Mouse (Mus musculus) olfactory bulb, adult 2 months (tissue): ENCODE measurements around the gene Ehhadh. TPM values are rescaled to one million over a fixed set of nuclear protein-coding genes. Genes with fewer than 3 reads are reported as not detected.

ENCODE experiments used
- H3K27ac ChIP-seq: fragments of 200-500 bp; 2 replicates; pipeline ENCODE4 v1.5.1; 2012; ENCODE audit warnings: low read depth, low read length; ENCODE audit not compliant: insufficient read depth
- H3K4me1 ChIP-seq: fragments of 200-500 bp; 2 replicates; pipeline ENCODE4 v1.6.1; 2012; ENCODE audit warnings: low read length; ENCODE audit not compliant: control insufficient read depth, insufficient read depth
- H3K4me3 ChIP-seq: fragments of 200-500 bp; 2 replicates; pipeline ENCODE4 v1.5.1; 2012; ENCODE audit warnings: mild to moderate bottlenecking, low read depth, low read length, moderate library complexity; ENCODE audit not compliant: insufficient read depth
- CTCF ChIP-seq: fragments of 200-500 bp; IDR thresholded peaks from 2 replicates; pipeline ENCODE4 v1.5.1; 2012; ENCODE audit warnings: low read depth, mild to moderate bottlenecking, low read length, moderate library complexity; ENCODE audit not compliant: insufficient read depth
- POLR2A ChIP-seq: fragments of 200-500 bp; IDR thresholded peaks from 2 replicates; pipeline ENCODE4 v1.6.1; 2012; ENCODE audit warnings: mild to moderate bottlenecking, low read depth, low read length, moderate library complexity; ENCODE audit not compliant: insufficient read depth
- WGBS: fragments of 180-500 bp; shearing (Covaris S2); methylation state at CpG from one replicate; pipeline ENCODE4 v1.1.7; 2018; 5-methylcytosine and 5-hydroxymethylcytosine counted together
- polyA plus RNA-seq: library from polyadenylated mRNA; stranded (reverse); fragments of >200 nt; gene quantifications from 2 replicates; pipeline ENCODE4 v1.2.4, GENCODE M21; 2012; ENCODE audit warnings: low replicate concordance; ENCODE audit not compliant: missing spikeins, insufficient read depth, insufficient read length

Gene Ehhadh
- polyA plus RNA-seq = not detected in 2 replicates

DNA sequence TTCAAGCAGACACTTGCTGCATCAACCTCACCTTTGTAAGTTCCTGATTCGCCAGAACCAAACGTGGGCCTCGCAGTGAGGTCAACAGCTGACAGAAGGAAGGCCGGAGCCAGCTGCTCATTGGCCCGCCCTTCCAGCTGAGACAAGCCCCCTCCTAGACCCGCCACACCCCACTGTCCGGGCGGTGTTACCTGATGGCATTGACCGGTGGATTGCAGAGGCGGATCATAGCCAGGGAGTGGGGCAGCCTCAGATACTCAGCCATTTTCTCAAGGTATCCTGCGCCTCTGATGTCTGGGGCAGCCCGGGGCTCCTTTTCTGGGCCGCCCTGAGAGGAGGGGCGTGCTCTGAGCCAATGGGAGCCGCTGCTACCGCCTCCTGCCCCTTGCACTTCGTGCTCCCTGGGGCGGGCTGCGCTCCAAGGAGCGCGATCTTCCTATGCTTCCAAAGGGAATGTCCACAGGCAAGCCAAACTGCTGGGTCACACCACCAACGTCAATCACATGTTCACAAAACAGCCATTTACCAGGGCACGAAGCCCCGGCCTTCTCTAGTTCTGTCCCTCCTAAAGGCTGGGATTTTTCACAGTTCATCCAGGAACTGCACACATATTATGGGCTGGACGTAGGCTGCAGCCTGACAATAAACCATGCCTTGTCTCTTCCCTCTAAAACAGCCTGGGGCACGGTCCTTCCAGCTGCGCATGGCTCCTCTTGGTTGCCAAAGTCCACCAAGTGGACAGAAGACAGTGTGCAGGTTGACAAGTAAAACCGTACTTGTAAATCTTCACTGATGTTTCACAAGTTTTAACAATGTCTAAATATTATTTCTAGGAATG is at the start of gene Ehhadh:
Ehhadh (minus strand) TSS at position 292 of the 838 bp plus-strand sequence.
- peaks cover 4% of the 10 kb centered on the region; the same call in 1 of the 2 replicates for H3K4me1 ChIP-seq
- peak within 1 kb of the TSS; percentile 47; the same call in 1 of the 2 replicates for H3K27ac ChIP-seq
- H3K4me3 ChIP-seq = peak within 1 kb of the TSS; percentile 78
- peak; percentile 67 for TF ChIP-seq POLR2A
- no peak for TF ChIP-seq CTCF
- WGBS = 5% methylated on average over 28 of the region's 28 CpGs

DNA sequence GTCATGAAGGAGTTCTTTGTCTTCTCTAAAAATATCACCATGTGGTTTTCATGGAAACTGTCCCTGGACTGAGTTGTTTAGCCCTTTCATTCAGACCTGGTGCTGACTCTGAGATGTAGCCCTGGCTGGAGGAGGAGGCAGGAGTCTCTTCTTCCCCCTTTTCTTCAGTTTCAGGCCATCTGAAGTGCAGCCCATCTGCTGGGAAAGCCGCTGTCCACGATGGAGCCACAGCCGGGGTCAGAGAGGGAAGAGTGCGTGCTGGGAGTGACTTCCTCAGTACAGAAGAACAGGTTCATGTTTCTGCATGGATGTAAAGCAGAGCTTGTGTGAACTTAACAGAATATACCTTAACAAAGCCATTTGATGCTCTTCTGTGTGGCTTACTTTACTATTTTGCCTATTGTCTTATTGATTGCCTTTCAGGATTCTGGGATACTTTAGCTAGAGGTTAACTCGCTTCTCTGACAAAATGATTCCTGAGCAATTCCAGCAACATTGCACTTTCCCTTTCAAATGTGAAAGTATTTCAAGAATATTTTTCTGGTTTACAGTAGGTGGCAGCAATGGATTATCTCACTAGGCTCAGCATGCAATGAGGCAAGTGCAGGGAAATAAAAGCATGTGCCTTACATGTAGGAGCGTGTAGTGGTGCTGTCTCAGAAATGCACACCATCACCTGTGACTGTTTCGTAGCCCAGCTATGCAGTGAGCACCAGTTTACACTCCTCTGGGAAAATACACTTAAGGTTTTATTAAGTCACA is 48.9 kb upstream of the Ehhadh start:
- Histone ChIP-seq H3K4me1 (no peaks in the 10 kb centered on the region), H3K4me3 (no peak overlapping the region), H3K27ac (no peak overlapping the region)
- TF ChIP-seq POLR2A = no peak
- no peak for TF ChIP-seq CTCF
- WGBS = 49% methylated on average over 7 of the region's 7 CpGs

DNA sequence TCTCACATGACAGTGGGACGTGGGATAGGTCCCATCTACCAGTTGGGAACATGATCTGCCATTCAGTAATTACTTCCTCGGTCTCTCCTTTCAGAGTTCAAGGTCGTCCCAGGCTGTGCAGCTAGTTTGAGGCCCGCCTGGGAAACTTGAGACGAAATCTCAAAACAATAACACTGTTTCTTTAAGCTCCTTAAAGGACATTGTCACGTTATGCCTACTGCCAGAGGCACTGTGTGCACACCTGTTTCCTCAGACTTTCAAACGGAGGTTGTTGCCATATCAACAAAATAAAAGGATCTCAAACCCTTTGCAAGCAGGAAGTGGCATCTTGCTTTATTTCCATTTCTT is 48.0 kb upstream of the Ehhadh start:
- Histone ChIP-seq H3K27ac (no peak overlapping the region), H3K4me1 (no peaks in the 10 kb centered on the region), H3K4me3 (no peak overlapping the region)
- 59% methylated on average over 7 of the region's 7 CpGs for WGBS
- TF ChIP-seq CTCF = no peak
- no peak for TF ChIP-seq POLR2A

DNA sequence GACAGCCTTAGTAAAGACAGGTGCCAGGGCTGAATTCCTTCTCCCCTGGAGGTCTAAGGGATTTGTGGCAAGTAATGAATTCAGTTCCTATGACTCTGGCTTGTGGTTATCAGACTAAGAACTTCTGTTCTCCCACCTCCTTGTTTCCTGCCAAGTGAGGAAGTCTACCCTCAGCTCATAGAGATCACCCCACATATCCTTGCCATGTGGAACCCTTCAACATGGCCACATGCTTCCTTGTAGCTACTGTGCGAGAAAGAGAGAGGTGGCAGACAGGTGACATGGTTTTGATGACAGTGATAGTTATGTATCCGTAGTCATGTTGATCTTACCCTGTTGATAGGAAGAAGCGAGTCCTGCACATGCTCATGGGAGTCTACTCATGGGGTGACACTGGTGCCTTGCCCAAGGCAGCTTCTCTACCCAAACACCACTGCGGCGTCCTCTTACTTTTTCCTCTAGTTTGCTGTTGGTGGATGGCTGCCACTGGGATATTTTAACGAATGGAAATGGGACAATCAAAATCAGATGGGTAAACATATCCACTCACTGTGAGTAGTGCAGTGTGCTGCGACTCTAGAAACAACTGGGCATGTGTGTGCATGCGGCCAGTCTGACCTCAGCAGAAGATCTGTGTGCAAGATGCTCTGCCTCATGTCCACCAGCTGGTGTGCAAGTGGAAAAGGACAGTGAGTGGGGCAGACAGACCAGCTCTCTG is 47.4 kb upstream of the Ehhadh start:
- Histone ChIP-seq H3K4me1 (no peaks in the 10 kb centered on the region), H3K27ac (no peak overlapping the region), H3K4me3 (no peak overlapping the region)
- WGBS = 86% methylated on average over 8 of the region's 8 CpGs
- TF ChIP-seq CTCF = no peak
- no peak for TF ChIP-seq POLR2A

DNA sequence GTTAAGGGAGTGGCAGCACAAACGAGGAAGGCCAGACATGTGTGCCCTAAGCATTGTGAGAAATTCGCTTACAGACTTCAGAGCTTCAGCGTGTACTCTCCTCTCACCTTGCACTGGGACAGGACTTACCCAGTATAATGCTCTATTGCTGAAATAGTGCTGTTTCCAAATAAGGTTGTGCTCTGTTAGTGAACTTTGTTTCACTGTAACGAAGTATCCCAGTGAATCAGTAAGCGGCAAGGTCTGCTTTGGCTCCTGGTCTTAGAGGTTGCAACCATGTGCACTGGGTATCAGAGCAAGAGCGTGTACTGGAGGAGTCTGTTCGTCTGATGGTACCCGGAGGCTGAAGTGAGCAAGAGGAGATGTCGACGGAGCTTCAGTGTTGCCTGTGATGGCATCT is 46.4 kb upstream of the Ehhadh start:
- 65% methylated on average over 10 of the region's 10 CpGs for WGBS
- no peak overlapping the region for H3K27ac ChIP-seq
- no peak overlapping the region for H3K4me3 ChIP-seq
- peaks cover 2% of the 10 kb centered on the region; the same call in 1 of the 2 replicates for H3K4me1 ChIP-seq
- no peak for TF ChIP-seq POLR2A
- TF ChIP-seq CTCF = no peak

DNA sequence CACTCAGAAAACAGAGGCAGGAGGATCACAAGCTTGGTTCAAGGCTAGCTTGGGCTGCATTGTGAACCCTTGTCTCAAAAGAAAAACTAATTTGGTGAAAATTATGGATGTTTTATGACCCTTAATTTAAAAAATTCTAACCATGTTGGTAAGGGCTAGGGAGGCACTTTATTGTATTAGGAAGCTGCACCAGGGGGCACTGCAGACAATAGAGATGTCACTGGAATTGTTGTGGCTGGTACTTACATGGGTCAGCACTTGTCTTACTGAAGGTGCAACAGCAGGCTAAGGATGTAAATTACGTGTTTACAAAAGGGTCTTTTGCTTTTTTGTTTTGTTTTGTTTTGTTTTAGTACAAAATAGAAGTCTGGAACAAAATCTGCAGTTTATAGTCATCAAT is 45.9 kb upstream of the Ehhadh start:
- Histone ChIP-seq H3K4me3 (no peak overlapping the region), H3K4me1 (peaks cover 2% of the 10 kb centered on the region; the same call in 1 of the 2 replicates), H3K27ac (no peak overlapping the region)
- WGBS = 96% methylated on average over 1 of the region's 1 CpGs
- no peak for TF ChIP-seq CTCF
- no peak for TF ChIP-seq POLR2A

DNA sequence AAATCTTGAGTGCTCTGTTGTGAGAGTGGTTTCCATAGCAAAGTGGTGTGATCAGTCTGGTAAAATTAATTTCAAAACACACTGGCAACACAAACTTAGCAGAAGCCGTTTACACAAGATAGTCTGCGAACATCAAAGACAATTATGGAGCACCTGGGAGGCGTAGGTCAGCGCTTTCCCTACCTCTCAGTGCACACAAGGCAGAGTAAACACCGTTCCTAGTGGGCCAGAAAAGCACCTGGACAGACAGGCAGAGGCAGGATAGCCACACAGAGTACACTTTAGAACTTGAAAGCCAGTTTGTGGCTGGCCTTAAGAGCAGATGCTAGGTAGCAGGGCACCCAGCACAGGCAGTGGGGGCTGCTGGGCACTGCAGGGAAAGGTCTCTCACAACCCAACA is 44.2 kb upstream of the Ehhadh start:
- Histone ChIP-seq H3K27ac (no peak overlapping the region), H3K4me1 (peaks cover 2% of the 10 kb centered on the region; the same call in 1 of the 2 replicates), H3K4me3 (no peak overlapping the region)
- TF ChIP-seq CTCF = no peak
- no peak for TF ChIP-seq POLR2A
- 88% methylated on average over 5 of the region's 5 CpGs for WGBS

DNA sequence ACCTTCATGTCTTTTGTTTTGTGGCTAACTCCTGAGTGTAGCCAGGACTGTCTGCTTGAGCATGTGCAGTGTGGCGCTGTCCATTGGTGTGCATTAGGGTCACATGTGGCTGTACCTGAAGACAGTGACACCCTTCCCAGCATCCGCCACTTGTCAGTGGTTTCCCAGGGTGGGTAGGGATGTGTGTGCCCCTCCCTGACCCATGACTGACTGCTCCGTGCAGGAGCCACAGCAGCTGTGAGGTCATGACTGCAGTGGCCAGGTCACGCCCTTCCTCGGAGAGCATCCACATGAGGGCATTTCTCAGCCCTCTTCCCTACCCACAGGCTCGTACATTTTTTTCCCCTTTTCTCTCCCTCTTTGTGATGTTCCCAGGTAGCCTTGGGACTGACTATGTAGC is 43.2 kb upstream of the Ehhadh start:
- H3K27ac ChIP-seq = no peak overlapping the region
- 77% methylated on average over 6 of the region's 6 CpGs for WGBS
- no peak overlapping the region for H3K4me3 ChIP-seq
- TF ChIP-seq POLR2A = no peak
- TF ChIP-seq CTCF = no peak
- peaks cover 2% of the 10 kb centered on the region; the same call in 1 of the 2 replicates for H3K4me1 ChIP-seq
